In the genomic region with DNA sequence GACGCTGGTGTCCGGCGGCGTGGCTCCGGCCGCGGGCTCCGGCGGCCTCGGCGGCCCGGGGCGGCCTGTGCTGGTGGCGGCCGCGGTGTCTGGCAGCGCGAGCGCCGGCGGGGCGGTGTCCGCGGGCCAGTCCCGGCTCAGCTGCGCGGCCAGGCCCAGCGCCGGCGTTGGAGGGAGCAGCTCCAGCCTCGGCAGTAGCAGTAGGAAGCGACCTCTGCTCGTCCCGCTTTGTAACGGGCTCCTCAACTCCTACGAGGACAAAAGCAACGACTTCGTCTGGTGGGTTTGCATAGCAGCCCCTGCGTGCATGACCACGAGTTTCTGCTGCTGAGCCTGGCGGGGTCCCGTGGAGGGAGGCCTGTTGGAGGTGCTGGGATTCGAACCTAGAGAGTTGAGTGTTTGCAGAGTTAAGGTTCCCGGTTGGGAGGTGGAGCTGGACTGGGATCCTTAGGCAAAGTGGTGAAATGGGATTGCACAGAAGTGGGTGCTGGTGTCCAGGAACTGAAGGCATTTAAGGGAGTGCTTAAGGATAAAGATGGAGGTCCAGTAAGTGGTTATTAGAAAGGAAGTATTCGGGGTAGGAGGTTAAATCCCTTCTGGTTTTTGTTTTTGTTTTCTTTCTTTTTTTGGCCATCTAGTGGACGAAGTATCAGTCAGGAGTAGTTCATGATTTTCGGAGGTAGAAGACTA, we compare ENCODE assay signal across 8 mouse cellular contexts. TPM values are rescaled to one million over a fixed set of nuclear protein-coding genes. Genes with fewer than 3 reads are reported as not detected.
A peak's percentile ranks its signal among the peaks of the same experiment; 100 is the strongest.
DNase-seq lines count a peak whose midpoint lies in the region; ATAC-seq and TF ChIP-seq lines count a peak whose summit lies in the region.
"Not testable (repeated sequence)": the region's sequence is repeated elsewhere in the genome, so short reads cannot be mapped to it uniquely, and the experiment has no call there.

No protein-coding gene starts in this region.

- peak; percentile 52 for ATAC-seq in forebrain, postnatal 0 days
- ATAC-seq in hindbrain, embryonic 14.5 days (ENCODE audit: low FRiP score) = peak; percentile 59

- H3K27ac ChIP-seq in forebrain, postnatal 0 days (ENCODE audit: low read depth, low read length) = peak overlapping the region; percentile 52; the same call in 1 of the 2 replicates
- peak overlapping the region; percentile 95 for H3K27ac ChIP-seq in hindbrain, embryonic 14.5 days

- peak overlapping the region; percentile 76 for H3K9ac ChIP-seq in forebrain, postnatal 0 days
- peak overlapping the region; percentile 74 for H3K9ac ChIP-seq in hindbrain, embryonic 14.5 days

- peaks cover 11% of the 10 kb centered on the region; the same call in 1 of the 2 replicates for H3K4me1 ChIP-seq in forebrain, postnatal 0 days (ENCODE audit: insufficient read depth)
- H3K4me1 ChIP-seq in hindbrain, embryonic 14.5 days (replicated peaks; ENCODE audit: control insufficient read depth, insufficient read depth, low read length) = peaks cover 24% of the 10 kb centered on the region

- H3K4me2 ChIP-seq in forebrain, postnatal 0 days (ENCODE audit: low read depth) = peak overlapping the region; percentile 63
- H3K4me2 ChIP-seq in hindbrain, embryonic 14.5 days (replicated peaks) = peak overlapping the region; percentile 56

- H3K4me3 ChIP-seq in forebrain, postnatal 0 days (ENCODE audit: low read depth, low read length) = peak overlapping the region; percentile 64
- peak overlapping the region; percentile 56 for H3K4me3 ChIP-seq in hindbrain, embryonic 14.5 days (replicated peaks; ENCODE audit: low read length)

- peak; percentile 21; the same call in 1 of the 2 replicates for TF ChIP-seq CTCF in forebrain, postnatal 0 days (IDR thresholded peaks at IDR 0.05; ENCODE audit: low read depth)

- H3K27me3 ChIP-seq in forebrain, postnatal 0 days (ENCODE audit: insufficient read depth, low read length); hindbrain, embryonic 14.5 days (ENCODE audit: control insufficient read depth, insufficient read depth, low read length): not testable (repeated sequence)

- under 1% methylated on average over 25 of the region's 47 CpGs for WGBS in forebrain, postnatal 0 days
- WGBS in hindbrain, embryonic 14.5 days = 0% methylated on average over 28 of the region's 47 CpGs

- H3K9me3 ChIP-seq in forebrain, postnatal 0 days (ENCODE audit: low read length); hindbrain, embryonic 14.5 days (ENCODE audit: control insufficient read depth, low read length): not testable (repeated sequence)

- DNase-seq in Muller cell, postnatal 12 days (ENCODE audit: inconsistent ontology term) = peak; percentile 51
- peak; percentile 64 for DNase-seq in cerebellum, adult 9-11 months
- peak; percentile 61 for DNase-seq in forebrain, postnatal 0 days
- peak; percentile 32 for DNase-seq in hindbrain, embryonic 14.5 days (ENCODE audit: low spot score)
- DNase-seq in layer of hippocampus, postnatal 36 days = peak; percentile 24 to 27
- DNase-seq in lung, postnatal 4 days = peak; percentile 35 to 57
- peak; percentile 50 for DNase-seq in retina, postnatal 1 day
- peak; percentile 9 for DNase-seq in urinary bladder, postnatal 14 days (ENCODE audit: low spot score)

- not testable (repeated sequence) for H3K36me3 ChIP-seq in forebrain, postnatal 0 days (ENCODE audit: insufficient read depth); hindbrain, embryonic 14.5 days (replicated peaks; ENCODE audit: control insufficient read depth, insufficient read depth)

RNA-seq across cellular contexts. Expression of a gene that starts 0.6 kb away (rescaled TPM):
- total RNA-seq in forebrain, postnatal 0 days (2014; rRNA removed) = 147 and 173 TPM in 2 replicates
- polyA plus RNA-seq in forebrain, postnatal 0 days (2015; fragmentation: Nextera tagmentation; extraction: Ambion mirVana) = 61.0 and 61.2 TPM in 2 replicates
- polyA plus RNA-seq in hindbrain, embryonic 14.5 days (2014; fragmentation: Nextera tagmentation; extraction: Ambion mirVana) = 67.9 and 74.4 TPM in 2 replicates
- total RNA-seq in layer of hippocampus, postnatal 36 days (2021) = 100 to 1,000 TPM; 138 to 144 TPM

Comparison
In these comparisons a context has a peak if more than half of its experiments do, and no peak if none do; other contexts are left out.
1. Peak in every context shown above with its lines: DNase-seq, ATAC-seq, H3K4me3 ChIP-seq and H3K27ac ChIP-seq.
2. DNase-seq: peak in every context shown above with its lines; median percentile 64 in cerebellum, adult 9-11 months; 61 in forebrain, postnatal 0 days; 51 in Muller cell, postnatal 12 days; 50 in retina, postnatal 1 day; 46 in lung, postnatal 4 days; 32 in hindbrain, embryonic 14.5 days; 26 in layer of hippocampus, postnatal 36 days; 9 in urinary bladder, postnatal 14 days.